Mouse (Mus musculus) forebrain, embryonic 14.5 days (tissue): ENCODE measurements at regions not wholly inside any gene's neighbourhood (a gene's known extent, or its start where the extent isn't known, plus 50 kb on each side); places are given as distances from the start of the nearest gene placed in this dataset.

Source experiments
- ATAC-seq: fragments of 200-750 bp; cut with Nextera tagmentation; 2 replicates; pipeline ENCODE4 v1.8.0; 2017; ENCODE audit warnings: mild to moderate bottlenecking, moderate library complexity
- DNase-seq: peaks from one replicate; pipeline ENCODE4 v3.0.0-alpha.2; 2015; ENCODE audit warnings: low spot score
- H3K27ac ChIP-seq: fragments of 300-500 bp; sonication (generic); 2 replicates; pipeline ENCODE4 v1.5.1; 2014; ENCODE audit warnings: low read depth, mild to moderate bottlenecking, control low read depth, low read length, moderate library complexity
- H3K27me3 ChIP-seq: fragments of 300-500 bp; sonication (generic); replicated peaks from 2 replicates; pipeline ENCODE4 v1.6.1; 2014; ENCODE audit warnings: low read length, control low read depth, mixed read lengths; ENCODE audit not compliant: control insufficient read depth, insufficient read depth
- H3K36me3 ChIP-seq: fragments of 300-500 bp; sonication (generic); 2 replicates; pipeline ENCODE4 v1.6.1; 2014; ENCODE audit warnings: low read length, control low read depth; ENCODE audit not compliant: control insufficient read depth, insufficient read depth
- H3K4me1 ChIP-seq: fragments of 300-500 bp; sonication (generic); 2 replicates; pipeline ENCODE4 v1.6.1; 2014; ENCODE audit warnings: antibody characterized with exemption, low read length, control low read depth; ENCODE audit not compliant: control insufficient read depth, insufficient read depth
- H3K4me2 ChIP-seq: fragments of 300-500 bp; sonication (generic); 2 replicates; pipeline ENCODE4 v1.6.1; 2014; ENCODE audit warnings: mild to moderate bottlenecking, control low read depth, low read length
- H3K4me3 ChIP-seq: fragments of 300-500 bp; sonication (generic); 2 replicates; pipeline ENCODE4 v1.5.1; 2014; ENCODE audit warnings: low read depth, low read length, control low read depth
- H3K9ac ChIP-seq: fragments of 300-500 bp; sonication (generic); 2 replicates; pipeline ENCODE4 v1.6.1; 2014; ENCODE audit warnings: mild to moderate bottlenecking, low read length, control low read depth, moderate library complexity
- H3K9me3 ChIP-seq: fragments of 300-500 bp; sonication (generic); replicated peaks from 2 replicates; pipeline ENCODE4 v1.6.1; 2016; ENCODE audit warnings: low read length, control low read depth, mixed read lengths; ENCODE audit not compliant: control insufficient read depth
- WGBS: fragments of 180-500 bp; shearing (Covaris S2); extraction: QIAGEN DNeasy Blood & Tissue Kit; methylation state at CpG from one replicate; pipeline ENCODE4 v1.1.7; 2014; 5-methylcytosine and 5-hydroxymethylcytosine counted together

GRCm38 (mm10) chr1:78919863-78920262, 103.3 kb downstream of the Kcne4 start:
- Histone ChIP-seq H3K36me3 (no peaks in the 10 kb centered on the region), H3K9me3 (no peaks in the 10 kb centered on the region), H3K4me3 (no peak overlapping the region), H3K4me2 (no peak overlapping the region), H3K27me3 (no peaks in the 10 kb centered on the region), H3K4me1 (no peaks in the 10 kb centered on the region), H3K9ac (no peak overlapping the region), H3K27ac (no peak overlapping the region)
- WGBS: 3% methylated on average over 1 of the region's 1 CpGs
- DNase-seq: peak; percentile 10
- ATAC-seq: no peak

DNA sequence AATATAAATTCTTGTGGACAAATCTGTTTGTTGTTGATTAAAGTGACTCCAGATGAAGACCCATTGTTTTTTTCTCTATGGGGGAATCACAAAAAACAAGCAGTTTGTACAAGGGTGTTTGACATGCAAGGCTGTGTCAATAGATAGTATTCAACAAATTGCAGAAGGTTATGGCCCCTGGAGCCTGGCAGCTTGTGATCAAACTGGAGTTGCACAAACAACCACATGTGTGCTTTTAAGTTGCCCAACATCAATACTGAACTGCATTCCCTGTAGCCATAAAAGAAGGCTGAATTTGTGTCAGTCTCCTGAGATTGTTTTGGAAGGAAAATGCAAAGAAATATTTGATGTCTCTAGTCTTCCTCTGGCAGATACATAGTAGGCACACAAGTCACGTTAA, 113.4 kb downstream of the Kcne4 start:
- 92% methylated on average over 1 of the region's 1 CpGs for WGBS
- no peaks in the 10 kb centered on the region for H3K36me3 ChIP-seq
- H3K4me1 ChIP-seq: no peaks in the 10 kb centered on the region
- ATAC-seq (no peak), DNase-seq (no peak)
- no peaks in the 10 kb centered on the region for H3K9me3 ChIP-seq
- no peak overlapping the region for H3K9ac ChIP-seq
- no peak overlapping the region for H3K27ac ChIP-seq
- H3K27me3 ChIP-seq: no peaks in the 10 kb centered on the region
- H3K4me3 ChIP-seq: no peak overlapping the region
- no peak overlapping the region for H3K4me2 ChIP-seq

GRCm38 (mm10) chr1:78939871-78940270, 123.3 kb downstream of the Kcne4 start:
- Histone ChIP-seq H3K9ac (no peak overlapping the region), H3K27ac (no peak overlapping the region), H3K4me1 (no peaks in the 10 kb centered on the region), H3K27me3 (no peaks in the 10 kb centered on the region), H3K4me3 (no peak overlapping the region), H3K36me3 (no peaks in the 10 kb centered on the region), H3K4me2 (no peak overlapping the region), H3K9me3 (no peaks in the 10 kb centered on the region)
- DNase-seq (no peak), ATAC-seq (no peak)

- Histone ChIP-seq H3K4me1 (no peaks in the 10 kb centered on the region), H3K4me3 (no peak overlapping the region), H3K4me2 (no peak overlapping the region), H3K36me3 (no peaks in the 10 kb centered on the region), H3K9ac (no peak overlapping the region), H3K27me3 (no peaks in the 10 kb centered on the region), H3K9me3 (no peaks in the 10 kb centered on the region), H3K27ac (no peak overlapping the region)
- ATAC-seq (no peak), DNase-seq (no peak)
- 89% methylated on average over 2 of the region's 2 CpGs for WGBS
These were observed 129.0 kb downstream of the Kcne4 start for GRCm38 (mm10) chr1:78945588-78945987.

GRCm38 (mm10) chr1:78980051-78980450, 163.5 kb downstream of the Kcne4 start:
- H3K4me2 ChIP-seq: no peak overlapping the region
- 0 out of 2 replicates have a peak, but pooled peaks have one; percentile 52 for ATAC-seq
- WGBS: 77% methylated on average over 4 of the region's 4 CpGs

More at GRCm38 (mm10) chr1:78980051-78980450, 163.5 kb downstream of the Kcne4 start:
- no peaks in the 10 kb centered on the region for H3K27me3 ChIP-seq
- H3K4me3 ChIP-seq: no peak overlapping the region
- no peak overlapping the region for H3K9ac ChIP-seq
- H3K27ac ChIP-seq: no peak overlapping the region
- peak; percentile 42 for DNase-seq
- no peaks in the 10 kb centered on the region for H3K4me1 ChIP-seq
- no peaks in the 10 kb centered on the region for H3K9me3 ChIP-seq
- H3K36me3 ChIP-seq: no peaks in the 10 kb centered on the region
